Mouse (Mus musculus) adrenal gland, postnatal 10 days (tissue): ENCODE results near the gene Zfp994. TPM values are rescaled to one million over a fixed set of nuclear protein-coding genes. Genes with fewer than 3 reads are reported as not detected.
"Not testable (repeated sequence)": the region's sequence is repeated elsewhere in the genome, so short reads cannot be mapped to it uniquely, and the experiment has no call there.

Experiments
- DNase-seq: peaks from one replicate; pipeline ENCODE4 v3.0.0; 2021; ENCODE audit warnings: mixed read lengths
- long read RNA-seq, 2 experiments: library from polyadenylated mRNA; stranded (forward); transcript quantifications; one replicate each; pipeline ENCODE4 v2.0.0; 2021
- total RNA-seq, 2 experiments: library from RNA; stranded (reverse); gene quantifications; 2 replicates each; pipeline ENCODE4 v1.2.3; 2021

Zfp994 gene
- total RNA-seq: 1 to 10 TPM; 3.9 to 4.9 TPM
- long read RNA-seq, experiment 1, full-length matches to known transcripts: 1 of 4 reads
- long read RNA-seq, experiment 1, partial matches to known transcripts: 0 of 4 reads
- long read RNA-seq, experiment 1, other reads (novel, unspliced or antisense): 3 of 4 reads
- long read RNA-seq, experiment 2, partial matches to known transcripts: 0 of 4 reads
- long read RNA-seq, experiment 2, other reads (novel, unspliced or antisense): 4 of 4 reads

DNA sequence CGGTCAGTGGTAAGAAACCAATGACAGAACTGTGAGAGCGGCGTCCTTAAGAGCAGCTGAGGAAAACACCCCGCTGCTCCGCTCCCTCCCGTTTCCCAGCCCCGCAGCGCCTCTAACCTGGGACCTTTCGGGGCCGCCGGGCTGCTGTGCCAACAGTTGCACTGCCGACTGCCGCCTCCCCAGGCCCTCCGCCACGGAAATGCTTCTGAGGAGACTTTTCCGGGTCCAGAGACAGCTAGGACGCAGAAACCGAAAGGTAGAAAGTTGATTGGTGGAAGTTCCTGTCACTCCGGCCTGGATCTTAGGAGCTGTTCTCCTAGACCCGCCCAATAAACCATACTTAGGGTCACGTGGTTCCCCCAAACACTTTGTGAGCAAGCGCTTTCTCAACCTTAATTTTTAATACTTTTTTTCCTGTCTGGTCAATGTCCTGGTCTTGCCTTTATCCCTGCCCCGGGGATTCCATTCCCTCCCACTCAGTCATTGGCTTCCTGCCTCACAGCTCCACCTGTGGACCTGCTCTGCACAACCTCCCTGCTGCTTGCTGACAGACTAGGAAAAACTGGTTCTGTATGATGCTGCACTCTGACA is at the start of gene Zfp994:
Zfp994 (minus strand) TSS at position 195 of the 591 bp plus-strand sequence.
- peak; percentile 95 for DNase-seq

DNA sequence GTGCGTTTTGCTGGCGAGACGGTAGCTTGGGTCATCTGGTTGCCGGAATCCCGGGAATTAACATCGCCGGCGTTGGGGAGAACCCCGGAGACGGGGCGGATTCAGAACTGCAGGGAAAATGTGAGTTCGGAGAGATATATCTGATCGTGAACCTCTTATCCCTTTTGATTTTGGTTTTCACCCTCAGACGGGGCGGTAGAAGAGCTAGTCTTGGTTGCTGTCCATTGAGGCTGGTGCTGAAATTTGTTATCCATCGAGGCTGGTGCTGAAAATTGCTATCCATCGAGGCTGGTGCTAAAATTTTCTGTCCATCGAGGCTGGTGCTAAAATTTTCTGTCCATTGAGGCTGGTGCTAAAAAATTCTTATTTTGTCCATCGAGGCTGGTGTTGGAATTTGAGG is 5.3 kb upstream of the Zfp994 start:
- peak; percentile 29 for DNase-seq

DNA sequence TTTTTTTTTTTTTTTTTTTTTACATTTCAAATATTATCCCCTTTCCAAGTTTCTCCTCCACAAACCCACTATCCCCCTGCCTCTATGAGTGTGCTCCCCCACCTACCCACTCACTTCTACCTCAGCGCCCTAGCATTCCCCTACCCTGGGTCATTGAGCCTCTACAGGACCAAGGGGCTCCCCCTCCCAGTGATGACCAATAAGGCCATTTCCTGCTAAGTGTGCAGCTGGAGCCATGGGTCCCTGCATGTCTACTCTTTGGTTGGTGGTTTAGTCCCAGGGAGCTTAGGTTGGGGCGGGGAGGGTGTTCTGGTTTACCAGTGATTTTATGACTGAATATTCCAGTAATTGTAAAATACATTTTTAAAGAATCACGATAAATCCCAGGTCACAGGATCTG is 401 bp downstream of the Zfp994 start:
- DNase-seq: peak; percentile 16

DNA sequence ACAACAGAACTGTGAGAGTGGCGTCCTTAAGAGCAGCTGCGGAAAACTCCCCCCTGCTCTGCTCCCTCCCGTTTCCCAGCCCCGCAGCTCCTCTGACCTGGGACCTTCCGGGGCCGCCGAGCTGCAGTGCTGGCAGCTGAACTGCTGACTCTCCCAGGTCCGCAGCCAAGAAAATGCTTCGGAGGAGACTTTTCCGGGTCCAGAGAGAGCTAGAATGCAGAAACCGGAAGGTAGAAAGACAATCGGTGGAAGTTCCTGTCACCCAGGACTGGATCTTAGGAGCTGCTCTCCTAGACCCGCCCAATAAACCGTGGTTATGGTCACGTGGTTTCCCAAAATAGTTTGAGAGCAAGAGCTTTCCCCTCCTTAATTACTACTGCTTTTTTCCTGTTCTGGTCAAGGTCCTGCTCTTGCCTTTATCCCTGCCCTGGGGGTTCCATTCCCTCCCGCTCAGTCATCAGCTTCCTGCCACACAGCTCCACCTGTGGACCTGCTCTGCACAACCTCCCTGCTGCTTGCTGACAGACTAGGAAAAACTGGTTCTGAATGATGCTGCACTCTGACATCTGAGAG is 59.6 kb downstream of the Zfp994 start, which contains the start of gene Zfp947:
Zfp947 (minus strand) TSS at position 469 of the 573 bp plus-strand sequence.
- DNase-seq: peak; percentile 59

DNA sequence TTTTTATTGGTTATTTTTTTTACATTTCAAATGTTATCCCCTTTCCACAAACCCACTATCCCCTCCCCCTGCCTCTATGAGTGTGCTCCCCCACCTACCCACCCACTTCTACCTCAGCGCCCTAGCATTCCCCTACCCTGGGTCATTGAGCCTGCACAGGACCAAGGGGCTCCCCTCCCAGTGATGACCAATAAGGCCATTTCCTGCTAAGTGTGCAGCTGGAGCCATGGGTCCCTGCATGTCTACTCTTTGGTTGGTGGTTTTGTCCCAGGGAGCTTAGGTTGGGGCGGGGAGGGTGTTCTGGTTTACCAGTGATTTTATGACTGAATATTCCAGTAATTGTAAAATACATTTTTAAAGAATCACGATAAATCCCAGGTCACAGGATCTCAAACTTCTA is 60.1 kb downstream of the Zfp994 start:
- DNase-seq: not testable (repeated sequence)

DNA sequence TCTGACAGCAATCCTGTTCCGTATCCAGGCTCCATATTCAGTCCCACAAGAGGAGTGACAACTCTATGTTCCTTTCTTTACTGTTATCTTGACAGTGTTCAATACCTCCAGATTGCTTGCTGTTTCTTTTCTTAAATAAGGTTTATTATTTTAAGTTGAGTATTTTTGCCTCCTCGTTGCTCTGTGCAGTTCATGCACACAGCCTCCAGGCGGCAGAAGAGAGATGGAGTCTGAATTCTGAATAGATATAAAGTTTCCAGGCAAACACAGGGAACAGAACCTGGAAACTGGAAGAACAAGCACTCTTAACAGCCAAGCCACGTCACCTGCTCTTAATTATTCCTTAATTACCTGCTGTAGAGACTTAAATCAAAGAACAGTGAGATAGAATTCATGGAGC is 71.5 kb downstream of the Zfp994 start:
- DNase-seq: not testable (repeated sequence)

Other genes starting within 250 kb of the Zfp994 start
- gene Zfp947, start 59.4 kb downstream of the Zfp994 start, total RNA-seq: 1 to 10 TPM in 1 of 2 experiments, under 1 TPM in 1; 0.99 to 2.1 TPM
- gene CT030661.1, start 89.2 kb upstream of the Zfp994 start, total RNA-seq: 10 to 100 TPM in 1 of 2 experiments, 1 to 10 TPM in 1; 9.6 to 11.7 TPM
- 1 to 10 TPM; 6.1 to 8.1 TPM for gene Zfp944, start 135.8 kb upstream of the Zfp994 start, total RNA-seq
- 1 to 10 TPM; 8.1 to 9.7 TPM for gene Zfp758, start 135.8 kb upstream of the Zfp994 start, total RNA-seq
- 1 to 10 TPM; 6.4 to 7.8 TPM for gene Zfp946, start 198.6 kb upstream of the Zfp994 start, total RNA-seq